In genomic region chr12:3886601-3887000, GRCm38 (mm10) we compare ENCODE assay signal across 11 mouse cellular contexts.
A peak's percentile ranks its signal among the peaks of the same experiment; 100 is the strongest.
DNase-seq lines count a peak whose midpoint lies in the region; ATAC-seq and TF ChIP-seq lines count a peak whose summit lies in the region.
"Had no signal": no experiment of that assay in that cellular context is flagged by ENCODE, and none has a peak within 500 bp of the region (broad histone marks: within the 10 kb centered on the region; RNA-seq: fewer than 3 reads in every experiment).

No protein-coding gene starts in this region.

- 47% methylated on average over 2 of the region's 2 CpGs for whole genome bisulfite sequencing in intestine, embryonic 15.5 days
- WGBS in intestine, postnatal 0 days, result 53% methylated on average over 2 of the region's 2 CpGs
- 49% methylated on average over 2 of the region's 2 CpGs for WGBS in forebrain, embryonic 14.5 days
- 24% methylated on average over 2 of the region's 2 CpGs for WGBS in midbrain, embryonic 13.5 days

- no peak overlapping the region for H3K4me2 ChIP-seq in intestine, embryonic 15.5 days (replicated peaks)
- no peak overlapping the region for H3K4me2 ChIP-seq in intestine, postnatal 0 days (replicated peaks; ENCODE audit: low read depth)
- H3K4me2 ChIP-seq in forebrain, embryonic 14.5 days (ENCODE audit: low read length), result no peak overlapping the region
- H3K4me2 ChIP-seq in midbrain, embryonic 13.5 days (replicated peaks), result no peak overlapping the region

- H3K4me3 ChIP-seq in intestine, embryonic 15.5 days (replicated peaks), result no peak overlapping the region
- no peak overlapping the region for H3K4me3 ChIP-seq in intestine, postnatal 0 days (ENCODE audit: low read depth, low read length)
- no peak overlapping the region for H3K4me3 ChIP-seq in forebrain, embryonic 14.5 days (ENCODE audit: low read depth, low read length)
- H3K4me3 ChIP-seq in midbrain, embryonic 13.5 days (replicated peaks), result no peak overlapping the region
- H3K4me3 ChIP-seq: gastrocnemius, adult 2 months had no signal

- no peak for TF ChIP-seq CTCF in intestine, postnatal 0 days (IDR thresholded peaks at IDR 0.05; ENCODE audit: low read depth)

- DNase-seq in R1 (ENCODE audit: low read depth, low spot score), result peak; percentile 58
- DNase-seq in forebrain, embryonic 14.5 days (ENCODE audit: low spot score), result no peak
- no peak for DNase-seq in spleen, postnatal 14 days (ENCODE audit: low spot score in 2 of 2)
- no peak for DNase-seq in spleen, postnatal 10 days (ENCODE audit: low spot score in 2 of 2)
- DNase-seq in gastrocnemius, adult 8-10 months (ENCODE audit: low spot score in 2 of 2), result no peak
- DNase-seq: gastrocnemius, adult 2 months; kidney, adult 9 months; lung, postnatal 14 days had no signal

- peak overlapping the region; percentile 64; the same call in 1 of the 2 replicates for H3K27ac ChIP-seq in intestine, embryonic 15.5 days
- H3K27ac ChIP-seq in intestine, postnatal 0 days (ENCODE audit: low read depth, low read length), result no peak overlapping the region
- H3K27ac ChIP-seq in forebrain, embryonic 14.5 days (ENCODE audit: low read depth, low read length), result peak overlapping the region; percentile 90
- H3K27ac ChIP-seq in midbrain, embryonic 13.5 days, result peak overlapping the region; percentile 94

- H3K36me3 ChIP-seq in intestine, embryonic 15.5 days, result peaks cover 14% of the 10 kb centered on the region; the same call in 1 of the 2 replicates
- H3K36me3 ChIP-seq in intestine, postnatal 0 days (ENCODE audit: control insufficient read depth, insufficient read depth), result peaks cover 33% of the 10 kb centered on the region
- H3K36me3 ChIP-seq in forebrain, embryonic 14.5 days (ENCODE audit: control insufficient read depth, insufficient read depth, low read length), result 0 out of 2 replicates have a peak, but pooled peaks cover 7% of the 10 kb centered on the region
- H3K36me3 ChIP-seq in midbrain, embryonic 13.5 days, result no peaks in the 10 kb centered on the region

- peaks cover 51% of the 10 kb centered on the region for H3K4me1 ChIP-seq in intestine, embryonic 15.5 days (replicated peaks)
- H3K4me1 ChIP-seq in intestine, postnatal 0 days (replicated peaks; ENCODE audit: control insufficient read depth, insufficient read depth, low read length), result no peaks in the 10 kb centered on the region
- H3K4me1 ChIP-seq in forebrain, embryonic 14.5 days (ENCODE audit: control insufficient read depth, insufficient read depth, low read length), result peaks cover 48% of the 10 kb centered on the region
- H3K4me1 ChIP-seq in midbrain, embryonic 13.5 days (replicated peaks), result peaks cover 76% of the 10 kb centered on the region

- no peak for ATAC-seq in intestine, embryonic 15.5 days
- no peak for ATAC-seq in intestine, postnatal 0 days
- no peak for ATAC-seq in forebrain, embryonic 14.5 days
- no peak for ATAC-seq in midbrain, embryonic 13.5 days

- no peak overlapping the region; the same call in 1 of the 2 replicates for H3K9ac ChIP-seq in intestine, embryonic 15.5 days
- no peak overlapping the region for H3K9ac ChIP-seq in intestine, postnatal 0 days (ENCODE audit: low read depth, low read length)
- H3K9ac ChIP-seq in forebrain, embryonic 14.5 days (ENCODE audit: low read length), result no peak overlapping the region
- H3K9ac ChIP-seq in midbrain, embryonic 13.5 days (replicated peaks), result no peak overlapping the region

- H3K9me3 ChIP-seq in intestine, embryonic 15.5 days, result no peaks in the 10 kb centered on the region
- no peaks in the 10 kb centered on the region for H3K9me3 ChIP-seq in intestine, postnatal 0 days (ENCODE audit: control insufficient read depth)
- no peaks in the 10 kb centered on the region for H3K9me3 ChIP-seq in forebrain, embryonic 14.5 days (replicated peaks; ENCODE audit: control insufficient read depth, low read length)
- no peaks in the 10 kb centered on the region for H3K9me3 ChIP-seq in midbrain, embryonic 13.5 days

- H3K27me3 ChIP-seq in intestine, embryonic 15.5 days (replicated peaks), result no peaks in the 10 kb centered on the region
- no peaks in the 10 kb centered on the region for H3K27me3 ChIP-seq in intestine, postnatal 0 days (replicated peaks; ENCODE audit: control insufficient read depth, insufficient read depth, low read length)
- H3K27me3 ChIP-seq in forebrain, embryonic 14.5 days (replicated peaks; ENCODE audit: control insufficient read depth, insufficient read depth, low read length), result no peaks in the 10 kb centered on the region
- no peaks in the 10 kb centered on the region for H3K27me3 ChIP-seq in midbrain, embryonic 13.5 days
